Mouse (Mus musculus) thymus, adult 2 months (tissue): ENCODE measurements around the gene Bglap. TPM values are rescaled to one million over a fixed set of nuclear protein-coding genes. Genes with fewer than 3 reads are reported as not detected.
A peak's percentile ranks its signal among the peaks of the same experiment; 100 is the strongest.
"Not testable (repeated sequence)": the region's sequence is repeated elsewhere in the genome, so short reads cannot be mapped to it uniquely, and the experiment has no call there.

ENCODE experiments used
- DNase-seq: peaks from one replicate; pipeline ENCODE4 v3.0.0; 2021
- H3K27ac ChIP-seq: fragments of 200-500 bp; 2 replicates; pipeline ENCODE4 v1.5.1; 2012; ENCODE audit warnings: low read length, control low read depth; ENCODE audit not compliant: control insufficient read depth, insufficient read depth
- H3K27me3 ChIP-seq: fragments of 200-500 bp; 2 replicates; pipeline ENCODE4 v1.6.1; 2012; ENCODE audit warnings: mild to moderate bottlenecking, low read length, moderate library complexity, mixed read lengths; ENCODE audit not compliant: control insufficient read depth, insufficient read depth
- H3K36me3 ChIP-seq: fragments of 200-500 bp; 2 replicates; pipeline ENCODE4 v1.6.1; 2012; ENCODE audit warnings: mild to moderate bottlenecking, low read length, moderate library complexity; ENCODE audit not compliant: control insufficient read depth, insufficient read depth
- H3K4me1 ChIP-seq: fragments of 200-500 bp; replicated peaks from 2 replicates; pipeline ENCODE4 v1.6.1; 2012; ENCODE audit warnings: low read length; ENCODE audit not compliant: control insufficient read depth, insufficient read depth
- H3K4me3 ChIP-seq: fragments of 200-500 bp; 2 replicates; pipeline ENCODE4 v1.5.1; 2012; ENCODE audit warnings: mild to moderate bottlenecking, low read length, control low read depth, moderate library complexity; ENCODE audit not compliant: control insufficient read depth, insufficient read depth
- CTCF ChIP-seq: fragments of 200-500 bp; IDR thresholded peaks from 2 replicates; pipeline ENCODE4 v1.5.1; 2012; ENCODE audit warnings: mild to moderate bottlenecking, control low read depth, low read length, moderate library complexity, borderline replicate concordance; ENCODE audit not compliant: control insufficient read depth, poor library complexity, insufficient read depth; ENCODE audit errors: extremely low read depth
- POLR2A ChIP-seq: fragments of 200-500 bp; IDR thresholded peaks from 2 replicates; pipeline ENCODE4 v1.6.1; 2012; ENCODE audit warnings: mild to moderate bottlenecking, low read length, control low read depth, moderate library complexity; ENCODE audit not compliant: control insufficient read depth, poor library complexity, insufficient read depth; ENCODE audit errors: extremely low read depth
- WGBS: fragments of 180-500 bp; shearing (Covaris S2); methylation state at CpG from one replicate; pipeline ENCODE4 v1.1.7; 2018; 5-methylcytosine and 5-hydroxymethylcytosine counted together
- polyA plus RNA-seq: library from polyadenylated mRNA; depleted of rRNA; stranded (reverse); fragments of >200 nt; gene quantifications from 2 replicates; pipeline ENCODE4 v1.2.3, GENCODE M21; 2012

The Bglap gene
- polyA plus RNA-seq, 1 experiment = 2.7 TPM

DNA sequence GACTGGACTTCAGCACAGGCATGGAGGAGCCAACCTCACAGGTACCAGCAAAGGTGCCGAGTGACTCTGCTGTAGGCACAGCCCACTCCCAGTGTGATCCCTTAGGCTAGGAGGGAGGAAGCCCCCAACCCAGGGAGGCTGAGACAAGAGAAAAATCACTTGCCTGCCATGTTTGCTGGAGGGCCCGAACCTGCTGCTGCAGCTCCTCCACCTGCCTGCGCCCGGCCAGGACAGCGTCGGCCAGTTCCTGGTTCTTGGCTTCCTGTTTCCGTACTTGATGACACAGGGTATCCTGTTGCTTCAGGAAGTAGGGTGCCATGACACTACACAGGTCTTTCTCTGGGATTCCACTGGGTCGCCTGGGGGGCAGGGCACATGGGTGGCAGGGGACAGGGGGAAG is 11.5 kb upstream of the Bglap start:
- Histone ChIP-seq H3K4me1 (peaks cover 16% of the 10 kb centered on the region), H3K27ac (no peak overlapping the region), H3K36me3 (no peaks in the 10 kb centered on the region), H3K27me3 (no peaks in the 10 kb centered on the region), H3K4me3 (no peak overlapping the region)
- 88% methylated on average over 8 of the region's 8 CpGs for WGBS
- DNase-seq = no peak
- TF ChIP-seq CTCF (no peak), POLR2A (no peak)

DNA sequence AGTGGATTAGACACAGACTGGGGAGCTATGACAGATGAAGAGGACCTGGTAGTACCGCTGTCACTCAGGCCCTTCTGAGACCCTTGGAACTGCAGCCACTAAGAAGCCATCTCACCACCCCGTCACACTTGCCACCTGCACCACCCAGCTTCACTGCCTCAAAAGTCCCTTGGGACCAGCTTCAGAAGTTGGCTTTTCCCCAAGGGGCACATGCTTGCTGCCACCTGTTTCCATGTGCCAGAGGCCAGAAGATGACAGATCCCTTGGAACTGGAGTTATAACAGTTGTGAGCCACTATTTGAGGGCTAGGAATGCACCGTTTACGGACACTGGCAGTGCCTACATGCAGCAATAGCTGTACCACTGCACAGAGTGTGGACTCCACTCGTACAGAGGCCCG is 11.0 kb upstream of the Bglap start:
- Histone ChIP-seq H3K27me3 (no peaks in the 10 kb centered on the region), H3K27ac (no peak overlapping the region), H3K36me3 (no peaks in the 10 kb centered on the region; the same call in 1 of the 2 replicates), H3K4me1 (peaks cover 16% of the 10 kb centered on the region), H3K4me3 (no peak overlapping the region)
- no peak for DNase-seq
- WGBS = 95% methylated on average over 6 of the region's 6 CpGs
- TF ChIP-seq POLR2A (no peak), CTCF (no peak)

DNA sequence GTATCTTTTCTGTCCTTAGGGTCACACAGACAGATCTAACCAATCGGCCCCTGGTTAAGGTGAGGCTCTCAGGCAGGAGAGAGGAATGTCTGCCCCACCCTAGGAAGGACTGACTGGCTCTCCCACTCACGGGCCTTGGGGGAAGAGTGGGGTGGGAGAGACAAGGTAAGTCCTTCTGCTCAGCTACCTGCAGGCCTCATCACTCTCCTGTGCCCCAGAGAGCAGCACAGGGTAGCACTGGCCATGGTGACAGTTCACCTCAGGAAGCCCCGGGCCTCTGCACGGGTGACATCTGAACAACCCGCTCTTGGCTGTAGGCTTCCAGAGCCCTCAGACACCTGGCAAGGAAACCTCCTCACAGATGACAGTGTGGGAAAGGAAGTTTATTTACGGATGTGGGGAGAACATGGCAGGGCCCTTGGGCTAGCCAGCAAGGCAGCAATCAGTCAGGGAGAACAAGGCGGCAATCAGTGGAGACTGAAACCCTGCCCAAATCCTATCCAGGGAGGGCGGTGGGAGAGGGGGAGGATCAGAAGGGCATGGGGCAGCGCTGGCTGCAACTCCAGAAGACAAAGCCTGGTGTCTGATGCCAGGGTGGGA is 9.6 kb upstream of the Bglap start:
- WGBS = 59% methylated on average over 9 of the region's 9 CpGs
- Histone ChIP-seq H3K27ac (no peak overlapping the region), H3K27me3 (no peaks in the 10 kb centered on the region), H3K4me3 (no peak overlapping the region), H3K36me3 (no peaks in the 10 kb centered on the region; the same call in 1 of the 2 replicates), H3K4me1 (peaks cover 16% of the 10 kb centered on the region)
- DNase-seq = no peak
- no peak for TF ChIP-seq CTCF
- no peak for TF ChIP-seq POLR2A

DNA sequence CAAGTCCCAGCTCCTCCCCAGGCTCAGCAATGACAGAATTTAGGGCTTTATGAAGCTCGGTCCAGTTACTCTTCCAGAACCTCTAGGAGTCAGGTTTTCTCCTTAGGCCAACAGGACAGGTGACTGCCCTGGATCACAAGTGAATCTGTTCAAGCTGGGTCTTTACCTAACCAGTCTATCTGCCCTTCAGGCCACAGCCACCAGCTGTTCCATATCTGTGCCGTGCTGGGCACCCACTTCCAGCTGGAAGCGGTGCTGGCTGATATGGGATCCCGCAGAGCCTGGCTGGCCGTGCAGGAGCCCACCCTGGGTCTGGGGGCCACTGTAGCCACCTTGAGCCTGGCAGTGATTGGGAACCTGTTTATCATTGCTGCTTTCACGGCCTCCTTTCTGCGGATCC is 1.9 kb downstream of the Bglap start:
- 76% methylated on average over 3 of the region's 7 CpGs for WGBS
- not testable (repeated sequence) for DNase-seq, H3K27ac ChIP-seq, H3K4me3 ChIP-seq, H3K27me3 ChIP-seq, H3K4me1 ChIP-seq, H3K36me3 ChIP-seq

DNA sequence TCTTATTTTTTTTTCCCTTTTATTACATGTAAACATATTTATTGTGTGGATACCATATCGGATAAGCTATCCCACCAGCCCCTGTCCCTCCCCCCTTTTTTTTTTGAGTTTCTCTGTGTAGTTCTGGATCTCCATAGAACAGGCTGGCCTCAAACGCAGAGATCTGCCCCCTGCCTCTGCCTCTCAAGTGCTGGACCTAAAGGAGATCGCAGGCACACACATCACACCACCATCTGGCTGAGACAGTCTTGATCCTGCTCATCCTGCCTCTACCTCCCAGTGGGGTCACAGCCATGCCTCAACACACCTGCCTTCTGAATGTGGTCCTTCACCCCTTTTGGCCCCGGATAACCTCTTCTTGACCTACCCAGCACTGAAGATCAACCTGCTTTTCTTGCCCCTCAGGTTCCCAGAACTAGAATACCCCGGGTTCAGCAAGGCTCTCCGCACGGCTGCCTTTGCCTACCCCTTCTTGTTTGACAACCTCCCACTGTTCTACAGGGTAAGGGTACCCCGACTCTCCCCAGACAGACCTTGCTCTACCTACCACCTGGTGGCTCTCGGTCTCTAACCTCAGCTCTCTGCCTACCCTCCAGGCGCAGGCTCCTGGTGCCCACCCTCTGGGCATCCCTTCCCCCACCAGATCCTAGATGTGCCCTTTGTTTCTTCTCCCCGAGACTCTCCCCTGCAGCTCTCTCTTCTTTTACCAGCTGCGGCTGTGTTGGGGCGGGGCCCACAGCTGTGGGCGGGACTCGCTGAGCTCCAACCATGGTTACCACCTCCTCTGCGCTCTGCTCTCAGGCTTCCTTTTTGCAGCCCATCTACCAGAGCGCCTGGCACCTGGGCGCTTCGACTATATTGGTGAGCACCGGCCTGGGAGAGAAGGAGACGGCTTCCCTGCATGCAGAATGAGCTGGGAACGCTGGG is 2.6 kb downstream of the Bglap start:
- H3K4me1 ChIP-seq, H3K27me3 ChIP-seq, H3K36me3 ChIP-seq: not testable (repeated sequence)
- H3K4me3 ChIP-seq = peak overlapping the region; percentile 20
- DNase-seq = peak; percentile 68
- peak overlapping the region; percentile 82 for H3K27ac ChIP-seq
- 15% methylated on average over 21 of the region's 22 CpGs for WGBS

DNA sequence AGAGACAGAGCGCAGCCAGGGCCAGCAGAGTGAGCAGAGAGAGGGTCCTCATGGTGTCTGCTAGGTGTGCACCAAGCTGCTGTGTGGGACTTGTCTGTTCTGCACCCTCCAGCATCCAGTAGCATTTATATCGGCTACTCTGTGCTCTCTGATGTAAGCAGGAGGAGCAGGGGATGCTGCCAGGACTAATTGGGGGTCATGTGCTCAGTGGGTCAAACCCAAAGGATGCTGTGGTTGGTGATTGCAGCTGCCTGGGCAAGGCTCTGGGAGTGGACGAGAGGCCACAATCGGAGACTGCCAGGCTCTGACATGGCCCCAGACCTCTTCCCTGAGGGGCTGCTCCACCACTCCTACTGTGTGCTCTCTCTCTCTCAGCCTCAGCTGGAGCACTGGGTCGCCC is 5.7 kb downstream of the Bglap start, which contains the start of gene Bglap2:
Bglap2 (minus strand) TSS at position 101 of the 400 bp plus-strand sequence.
- not testable (repeated sequence) for H3K27ac ChIP-seq, H3K4me3 ChIP-seq, DNase-seq, H3K36me3 ChIP-seq, H3K27me3 ChIP-seq
- H3K4me1 ChIP-seq = peaks cover 18% of the 10 kb centered on the region
- WGBS = 92% methylated on average over 5 of the region's 5 CpGs

DNA sequence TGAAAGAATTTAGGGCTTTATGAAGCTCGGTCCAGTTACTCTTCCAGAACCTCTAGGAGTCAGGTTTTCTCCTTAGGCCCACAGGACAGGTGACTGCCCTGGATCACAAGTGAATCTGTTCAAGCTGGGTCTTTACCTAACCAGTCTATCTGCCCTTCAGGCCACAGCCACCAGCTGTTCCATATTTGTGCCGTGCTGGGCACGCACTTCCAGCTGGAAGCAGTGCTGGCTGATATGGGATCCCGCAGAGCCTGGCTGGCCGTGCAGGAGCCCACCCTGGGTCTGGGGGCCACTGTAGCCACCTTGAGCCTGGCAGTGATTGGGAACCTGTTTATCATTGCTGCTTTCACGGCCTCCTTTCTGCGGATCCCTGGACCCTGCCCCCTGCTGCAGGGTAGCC is 7.6 kb downstream of the Bglap start:
- H3K4me1 ChIP-seq = peaks cover 16% of the 10 kb centered on the region
- WGBS = 73% methylated on average over 7 of the region's 7 CpGs
- not testable (repeated sequence) for DNase-seq

DNA sequence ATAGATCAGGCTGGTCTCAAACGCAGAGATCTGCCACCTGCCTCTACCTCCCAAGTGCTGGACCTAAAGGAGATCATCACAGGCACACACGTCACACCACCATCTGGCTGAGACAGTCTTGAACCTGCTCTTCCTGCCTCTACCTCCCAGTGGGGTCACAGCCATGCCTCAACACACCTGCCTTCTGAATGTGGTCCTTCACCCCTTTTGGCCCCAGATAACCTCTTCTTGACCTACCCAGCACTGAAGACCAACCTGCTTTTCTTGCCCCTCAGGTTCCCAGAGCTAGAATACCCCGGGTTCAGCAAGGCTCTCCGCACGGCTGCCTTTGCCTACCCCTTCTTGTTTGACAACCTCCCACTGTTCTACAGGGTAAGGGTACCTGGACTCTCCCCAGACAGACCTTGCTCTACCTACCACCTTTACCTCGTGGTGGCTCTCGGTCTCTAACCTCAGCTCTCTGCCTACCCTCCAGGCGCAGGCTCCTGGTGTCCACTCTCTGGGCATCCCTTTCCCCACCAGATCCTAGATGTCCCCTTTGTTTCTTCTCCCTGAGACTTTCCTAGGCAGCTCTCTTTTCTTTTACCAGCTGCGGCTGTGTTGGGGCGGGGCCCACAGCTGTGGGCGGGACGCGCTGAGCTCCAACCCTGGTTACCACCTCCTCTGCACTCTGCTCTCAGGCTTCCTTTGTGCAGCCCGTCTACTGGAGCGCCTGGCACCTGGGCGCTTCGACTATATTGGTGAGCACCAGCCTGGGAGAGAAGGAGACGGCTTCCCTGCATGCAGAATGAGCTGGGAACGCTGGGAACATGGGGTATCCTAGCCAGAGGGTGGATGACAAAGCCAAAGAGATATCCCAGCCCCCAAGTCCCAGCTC is 8.3 kb downstream of the Bglap start:
- not testable (repeated sequence) for H3K27me3 ChIP-seq, H3K36me3 ChIP-seq, H3K4me3 ChIP-seq
- peaks cover 12% of the 10 kb centered on the region for H3K4me1 ChIP-seq
- H3K27ac ChIP-seq = peak overlapping the region; percentile 8; the same call in 1 of the 2 replicates
- peak; percentile 49 for DNase-seq
- 12% methylated on average over 19 of the region's 19 CpGs for WGBS

More for the DNA sequence above, 7.6 kb downstream of the Bglap start:
- not testable (repeated sequence) for H3K36me3 ChIP-seq, H3K4me3 ChIP-seq, H3K27me3 ChIP-seq, H3K27ac ChIP-seq

DNA sequence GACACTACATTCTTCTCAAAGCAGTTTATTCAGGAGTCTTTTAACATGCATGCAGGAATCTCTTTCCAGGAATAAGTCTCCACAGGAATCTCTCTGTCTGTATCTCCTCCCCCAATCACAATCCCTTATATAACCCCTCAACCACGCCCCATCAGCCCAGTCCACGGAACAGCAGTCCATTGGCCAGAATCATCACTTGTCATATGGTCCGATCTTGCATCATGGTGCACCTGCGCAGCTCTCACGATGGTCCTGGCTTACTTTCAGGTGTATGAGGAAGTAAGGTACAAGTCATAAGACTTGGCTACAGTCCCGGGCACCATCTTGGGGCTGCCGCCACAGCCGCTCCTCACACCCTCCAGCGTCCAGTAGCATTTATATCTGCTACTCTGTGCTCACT is 11.6 kb downstream of the Bglap start, which contains the start of gene Bglap3:
Bglap3 (minus strand) TSS at position 101 of the 400 bp plus-strand sequence.
- H3K4me1 ChIP-seq = peaks cover 12% of the 10 kb centered on the region
- not testable (repeated sequence) for H3K4me3 ChIP-seq, H3K27me3 ChIP-seq, H3K36me3 ChIP-seq, DNase-seq, H3K27ac ChIP-seq
- WGBS = 93% methylated on average over 9 of the region's 9 CpGs
